Mouse (Mus musculus): ENCODE measurements around the gene A430005L14Rik. TPM values are rescaled to one million over a fixed set of nuclear protein-coding genes. Genes with fewer than 3 reads are reported as not detected.
A peak's percentile ranks its signal among the peaks of the same experiment; 100 is the strongest.
"Not testable (repeated sequence)": the region's sequence is repeated elsewhere in the genome, so short reads cannot be mapped to it uniquely, and the experiment has no call there.

A430005L14Rik gene
- 43.7 and 50.6 TPM in 2 replicates for polyA plus RNA-seq (2014; fragmentation: Nextera tagmentation; extraction: Ambion mirVana)

DNA sequence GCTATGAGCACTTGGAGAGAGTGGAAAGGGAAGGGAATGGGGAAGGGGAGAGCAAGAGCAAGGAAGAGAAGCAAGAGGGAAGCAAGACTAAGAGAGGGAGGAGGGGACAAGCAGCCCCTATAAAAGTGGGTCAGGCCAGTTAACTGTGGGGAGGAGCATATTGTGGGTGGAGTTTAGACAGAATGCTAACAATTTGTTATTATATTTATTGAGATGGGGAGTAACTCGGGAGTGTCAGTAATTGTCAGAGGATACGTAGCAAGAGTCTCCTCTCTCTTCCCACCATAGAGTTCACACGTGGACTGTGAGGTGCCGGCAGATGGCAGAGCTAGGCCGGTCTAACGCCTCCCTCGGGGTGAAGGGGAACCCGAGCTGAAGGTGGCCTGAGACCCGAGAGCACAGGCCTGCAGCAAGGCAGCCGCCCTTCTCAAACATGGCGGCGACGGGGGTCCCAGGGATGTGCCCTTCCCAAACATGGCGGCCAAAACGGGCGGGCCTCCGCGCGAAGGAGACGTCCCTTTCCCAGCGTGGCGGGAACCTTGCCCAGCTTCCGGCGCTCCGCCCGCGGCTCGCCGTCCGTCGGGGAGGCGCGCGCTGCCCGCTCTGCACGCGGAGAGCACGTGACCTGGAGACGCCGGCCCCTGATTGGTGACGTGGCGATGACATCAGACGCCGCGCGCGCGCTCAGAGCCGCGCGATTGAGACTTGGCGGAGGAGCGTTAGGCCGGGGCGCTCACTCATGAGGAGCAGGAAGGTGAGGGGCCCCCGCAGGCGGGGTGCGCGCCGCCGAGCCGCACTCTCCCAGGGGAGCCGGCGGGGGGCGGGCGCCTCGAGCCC lies at the start of gene A430005L14Rik:
TSS of gene A430005L14Rik (plus strand) at position 669 of the 837 bp plus-strand sequence.
- H3K27ac ChIP-seq (replicated peaks in 1 of 2; ENCODE audit: control insufficient read depth in 1 of 2, insufficient read depth in 1 of 2, low read depth in 2 of 2, low read length in 2 of 2), result peak within 1 kb of the TSS; percentile 86 to 96
- WGBS, result 2% methylated on average over 65 of the region's 67 CpGs
- H3K4me3 ChIP-seq (ENCODE audit: control insufficient read depth in 1 of 2, insufficient read depth in 1 of 2, low read depth in 1 of 2, low read length in 2 of 2), result peak within 1 kb of the TSS; percentile 84 to 98
- ATAC-seq (ENCODE audit: insufficient number of reproducible peaks, insufficient read depth, low FRiP score, low read depth), result peak; percentile 94
- H3K9me3 ChIP-seq (ENCODE audit: control insufficient read depth, low read length), result no peaks in the 10 kb centered on the region
- H3K9ac ChIP-seq (ENCODE audit: low read length), result peak within 1 kb of the TSS; percentile 87
- H3K36me3 ChIP-seq (ENCODE audit: control insufficient read depth, insufficient read depth, low read length), result peaks cover 25% of the 10 kb centered on the region
- peaks cover 9% of the 10 kb centered on the region; the same call in 1 of the 2 replicates for H3K27me3 ChIP-seq (ENCODE audit: control insufficient read depth, insufficient read depth, low read length)
- peaks cover 3 to 9% of the 10 kb centered on the region in 2 experiments; a peak in 3 of 4 replicates for H3K4me1 ChIP-seq (ENCODE audit: control insufficient read depth in 2 of 2, insufficient read depth in 2 of 2, low read length in 2 of 2)
- peak within 1 kb of the TSS; percentile 93 for H3K4me2 ChIP-seq (ENCODE audit: low read length)

GRCm38 (mm10) chr4:153907573-153907972 lies 49.5 kb upstream of the A430005L14Rik start:
- no peaks in the 10 kb centered on the region for H3K36me3 ChIP-seq (ENCODE audit: control insufficient read depth, insufficient read depth, low read length)
- no peak overlapping the region for H3K27ac ChIP-seq (replicated peaks in 1 of 2; ENCODE audit: control insufficient read depth in 1 of 2, insufficient read depth in 1 of 2, low read depth in 2 of 2, low read length in 2 of 2)
- H3K4me1 ChIP-seq (ENCODE audit: control insufficient read depth in 2 of 2, insufficient read depth in 2 of 2, low read length in 2 of 2), result no peaks in the 10 kb centered on the region
- no peaks in the 10 kb centered on the region for H3K9me3 ChIP-seq (ENCODE audit: control insufficient read depth, low read length)
- no peak for ATAC-seq (ENCODE audit: insufficient number of reproducible peaks, insufficient read depth, low FRiP score, low read depth)
- 0 out of 2 replicates have a peak, but pooled peaks cover 2% of the 10 kb centered on the region for H3K27me3 ChIP-seq (ENCODE audit: control insufficient read depth, insufficient read depth, low read length)
- H3K4me3 ChIP-seq (ENCODE audit: control insufficient read depth in 1 of 2, insufficient read depth in 1 of 2, low read depth in 1 of 2, low read length in 2 of 2), result no peak overlapping the region
- H3K9ac ChIP-seq (ENCODE audit: low read length), result no peak overlapping the region
- 21% methylated on average over 11 of the region's 11 CpGs for WGBS
- no peak overlapping the region for H3K4me2 ChIP-seq (ENCODE audit: low read length)

DNA sequence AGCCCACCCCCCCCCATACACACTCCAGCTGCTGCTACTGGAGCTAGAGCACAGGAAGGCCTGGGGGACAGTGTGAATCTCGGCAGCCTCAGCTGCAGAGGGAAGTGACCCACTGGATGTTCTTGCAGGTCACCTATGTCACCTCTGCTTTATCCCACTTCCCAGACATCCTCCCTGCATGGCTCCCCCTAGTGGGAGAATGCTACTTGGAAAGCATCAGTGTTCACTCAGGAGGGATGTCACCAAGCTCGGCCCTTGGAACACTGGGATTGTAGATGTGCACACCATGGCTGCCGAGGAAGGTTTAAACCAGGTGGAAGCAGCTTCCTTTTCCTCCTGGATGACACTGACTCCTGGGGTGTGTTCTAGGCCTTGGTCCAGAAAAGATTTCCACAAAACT lies 43.4 kb upstream of the A430005L14Rik start:
- no peak overlapping the region for H3K27ac ChIP-seq (replicated peaks in 1 of 2; ENCODE audit: control insufficient read depth in 1 of 2, insufficient read depth in 1 of 2, low read depth in 2 of 2, low read length in 2 of 2)
- H3K4me3 ChIP-seq (ENCODE audit: control insufficient read depth in 1 of 2, insufficient read depth in 1 of 2, low read depth in 1 of 2, low read length in 2 of 2), result no peak overlapping the region
- H3K36me3 ChIP-seq (ENCODE audit: control insufficient read depth, insufficient read depth, low read length), result no peaks in the 10 kb centered on the region
- H3K27me3 ChIP-seq (ENCODE audit: control insufficient read depth, insufficient read depth, low read length), result peaks cover 4% of the 10 kb centered on the region; the same call in 1 of the 2 replicates
- WGBS, result 63% methylated on average over 3 of the region's 3 CpGs
- H3K9me3 ChIP-seq (ENCODE audit: control insufficient read depth, low read length), result no peaks in the 10 kb centered on the region
- H3K9ac ChIP-seq (ENCODE audit: low read length), result no peak overlapping the region
- H3K4me2 ChIP-seq (ENCODE audit: low read length), result no peak overlapping the region
- no peaks in the 10 kb centered on the region for H3K4me1 ChIP-seq (ENCODE audit: control insufficient read depth in 2 of 2, insufficient read depth in 2 of 2, low read length in 2 of 2)
- no peak for ATAC-seq (ENCODE audit: insufficient number of reproducible peaks, insufficient read depth, low FRiP score, low read depth)

GRCm38 (mm10) chr4:153917773-153918500 lies 39.1 kb upstream of the A430005L14Rik start:
- no peak overlapping the region for H3K4me3 ChIP-seq (ENCODE audit: control insufficient read depth in 1 of 2, insufficient read depth in 1 of 2, low read depth in 1 of 2, low read length in 2 of 2)
- H3K4me1 ChIP-seq (ENCODE audit: control insufficient read depth in 2 of 2, insufficient read depth in 2 of 2, low read length in 2 of 2), result no peaks in the 10 kb centered on the region
- no peaks in the 10 kb centered on the region for H3K36me3 ChIP-seq (ENCODE audit: control insufficient read depth, insufficient read depth, low read length)
- ATAC-seq (ENCODE audit: insufficient number of reproducible peaks, insufficient read depth, low FRiP score, low read depth), result no peak
- H3K27ac ChIP-seq (replicated peaks in 1 of 2; ENCODE audit: control insufficient read depth in 1 of 2, insufficient read depth in 1 of 2, low read depth in 2 of 2, low read length in 2 of 2), result no peak overlapping the region
- no peaks in the 10 kb centered on the region for H3K9me3 ChIP-seq (ENCODE audit: control insufficient read depth, low read length)
- 36% methylated on average over 8 of the region's 8 CpGs for WGBS
- no peak overlapping the region for H3K4me2 ChIP-seq (ENCODE audit: low read length)
- peaks cover 6% of the 10 kb centered on the region; the same call in 1 of the 2 replicates for H3K27me3 ChIP-seq (ENCODE audit: control insufficient read depth, insufficient read depth, low read length)
- no peak overlapping the region for H3K9ac ChIP-seq (ENCODE audit: low read length)

- no peaks in the 10 kb centered on the region for H3K36me3 ChIP-seq (ENCODE audit: control insufficient read depth, insufficient read depth, low read length)
- H3K27ac ChIP-seq (replicated peaks in 1 of 2; ENCODE audit: control insufficient read depth in 1 of 2, insufficient read depth in 1 of 2, low read depth in 2 of 2, low read length in 2 of 2), result no peak overlapping the region
- 58% methylated on average over 9 of the region's 9 CpGs for WGBS
- no peaks in the 10 kb centered on the region for H3K4me1 ChIP-seq (ENCODE audit: control insufficient read depth in 2 of 2, insufficient read depth in 2 of 2, low read length in 2 of 2)
- no peak overlapping the region for H3K9ac ChIP-seq (ENCODE audit: low read length)
- H3K27me3 ChIP-seq (ENCODE audit: control insufficient read depth, insufficient read depth, low read length), result peaks cover 6% of the 10 kb centered on the region; the same call in 1 of the 2 replicates
- H3K4me3 ChIP-seq (ENCODE audit: control insufficient read depth in 1 of 2, insufficient read depth in 1 of 2, low read depth in 1 of 2, low read length in 2 of 2), result no peak overlapping the region
- no peak for ATAC-seq (ENCODE audit: insufficient number of reproducible peaks, insufficient read depth, low FRiP score, low read depth)
- H3K9me3 ChIP-seq (ENCODE audit: control insufficient read depth, low read length), result no peaks in the 10 kb centered on the region
- H3K4me2 ChIP-seq (ENCODE audit: low read length), result no peak overlapping the region
These were observed 36.4 kb upstream of the A430005L14Rik start for GRCm38 (mm10) chr4:153920517-153921233.

GRCm38 (mm10) chr4:153922090-153922489 lies 34.9 kb upstream of the A430005L14Rik start:
- H3K36me3 ChIP-seq (ENCODE audit: control insufficient read depth, insufficient read depth, low read length); H3K4me1 ChIP-seq (ENCODE audit: control insufficient read depth in 2 of 2, insufficient read depth in 2 of 2, low read length in 2 of 2); H3K4me3 ChIP-seq (ENCODE audit: control insufficient read depth in 1 of 2, insufficient read depth in 1 of 2, low read depth in 1 of 2, low read length in 2 of 2); H3K9me3 ChIP-seq (ENCODE audit: control insufficient read depth, low read length); H3K4me2 ChIP-seq (ENCODE audit: low read length); ATAC-seq (ENCODE audit: insufficient number of reproducible peaks, insufficient read depth, low FRiP score, low read depth); H3K9ac ChIP-seq (ENCODE audit: low read length); H3K27ac ChIP-seq (replicated peaks in 1 of 2; ENCODE audit: control insufficient read depth in 1 of 2, insufficient read depth in 1 of 2, low read depth in 2 of 2, low read length in 2 of 2); H3K27me3 ChIP-seq (ENCODE audit: control insufficient read depth, insufficient read depth, low read length): not testable (repeated sequence)
- WGBS, result 57% methylated on average over 4 of the region's 4 CpGs

GRCm38 (mm10) chr4:153928772-153929299 lies 28.2 kb upstream of the A430005L14Rik start:
- H3K9me3 ChIP-seq (ENCODE audit: control insufficient read depth, low read length), result no peaks in the 10 kb centered on the region
- H3K4me3 ChIP-seq (ENCODE audit: control insufficient read depth in 1 of 2, insufficient read depth in 1 of 2, low read depth in 1 of 2, low read length in 2 of 2), result no peak overlapping the region
- ATAC-seq (ENCODE audit: insufficient number of reproducible peaks, insufficient read depth, low FRiP score, low read depth), result no peak
- WGBS, result 82% methylated on average over 11 of the region's 11 CpGs
- no peak overlapping the region for H3K4me2 ChIP-seq (ENCODE audit: low read length)
- H3K4me1 ChIP-seq (ENCODE audit: control insufficient read depth in 2 of 2, insufficient read depth in 2 of 2, low read length in 2 of 2), result no peaks in the 10 kb centered on the region
- no peaks in the 10 kb centered on the region for H3K36me3 ChIP-seq (ENCODE audit: control insufficient read depth, insufficient read depth, low read length)
- H3K27me3 ChIP-seq (ENCODE audit: control insufficient read depth, insufficient read depth, low read length), result no peaks in the 10 kb centered on the region
- H3K9ac ChIP-seq (ENCODE audit: low read length), result no peak overlapping the region
- H3K27ac ChIP-seq (replicated peaks in 1 of 2; ENCODE audit: control insufficient read depth in 1 of 2, insufficient read depth in 1 of 2, low read depth in 2 of 2, low read length in 2 of 2), result no peak overlapping the region
